In the genomic region with DNA sequence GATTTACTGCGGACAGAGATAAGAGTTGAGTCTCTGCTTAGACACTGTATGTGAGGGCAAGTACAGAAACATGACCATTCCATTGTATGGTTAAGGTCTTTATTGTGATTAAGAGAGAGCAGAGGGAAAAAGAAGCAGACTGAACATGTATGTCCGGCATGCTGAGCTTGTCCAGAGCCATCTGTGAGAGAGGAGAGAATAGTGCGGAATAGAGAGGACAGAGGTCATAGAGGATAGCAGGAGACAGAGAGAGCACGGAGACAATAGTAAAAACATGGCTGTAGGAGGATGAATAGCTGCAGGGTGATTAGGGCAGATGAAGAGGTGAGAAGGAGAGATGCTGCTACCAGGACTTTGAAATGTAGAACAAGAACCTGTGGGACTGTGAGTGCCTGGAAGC, we compare ENCODE assay signal across 11 mouse cellular contexts.
DNase-seq lines count a peak whose midpoint lies in the region; ATAC-seq lines count a peak whose summit lies in the region.
"Had no signal": no experiment of that assay in that cellular context is flagged by ENCODE, and none has a peak within 500 bp of the region (broad histone marks: within the 10 kb centered on the region; RNA-seq: fewer than 3 reads in every experiment).

No protein-coding gene starts in this region.

- H3K27me3 ChIP-seq in kidney, embryonic 14.5 days (ENCODE audit: control insufficient read depth, insufficient read depth, low read length) = no peaks in the 10 kb centered on the region
- H3K27me3 ChIP-seq in forebrain, embryonic 14.5 days (replicated peaks; ENCODE audit: control insufficient read depth, insufficient read depth, low read length) = no peaks in the 10 kb centered on the region
- H3K27me3 ChIP-seq in hindbrain, embryonic 12.5 days = no peaks in the 10 kb centered on the region
- H3K27me3 ChIP-seq in midbrain, embryonic 14.5 days (ENCODE audit: control insufficient read depth, insufficient read depth, low read length) = no peaks in the 10 kb centered on the region

- H3K4me2 ChIP-seq in kidney, embryonic 14.5 days (replicated peaks; ENCODE audit: low read depth, low read length) = peak overlapping the region; percentile 15; the same call in 1 of the 2 replicates
- H3K4me2 ChIP-seq in forebrain, embryonic 14.5 days (ENCODE audit: low read length) = no peak overlapping the region
- no peak overlapping the region for H3K4me2 ChIP-seq in hindbrain, embryonic 12.5 days (replicated peaks)
- no peak overlapping the region for H3K4me2 ChIP-seq in midbrain, embryonic 14.5 days (ENCODE audit: low read length)

- H3K27ac ChIP-seq in kidney, embryonic 14.5 days (ENCODE audit: low read depth, low read length) = peak overlapping the region; percentile 71
- no peak overlapping the region for H3K27ac ChIP-seq in forebrain, embryonic 14.5 days (ENCODE audit: low read depth, low read length)
- H3K27ac ChIP-seq in hindbrain, embryonic 12.5 days = peak overlapping the region; percentile 45
- H3K27ac ChIP-seq in midbrain, embryonic 14.5 days (replicated peaks; ENCODE audit: low read depth, low read length) = peak overlapping the region; percentile 64

- no peak overlapping the region for H3K4me3 ChIP-seq in kidney, embryonic 14.5 days (ENCODE audit: low read length)
- no peak overlapping the region for H3K4me3 ChIP-seq in forebrain, embryonic 14.5 days (ENCODE audit: low read depth, low read length)
- H3K4me3 ChIP-seq in hindbrain, embryonic 12.5 days = no peak overlapping the region
- no peak overlapping the region for H3K4me3 ChIP-seq in midbrain, embryonic 14.5 days (replicated peaks; ENCODE audit: low read depth, low read length)
- H3K4me3 ChIP-seq: myocyte had no signal

- no peaks in the 10 kb centered on the region for H3K9me3 ChIP-seq in kidney, embryonic 14.5 days (ENCODE audit: control insufficient read depth, low read length)
- H3K9me3 ChIP-seq in forebrain, embryonic 14.5 days (replicated peaks; ENCODE audit: control insufficient read depth, low read length) = no peaks in the 10 kb centered on the region
- no peaks in the 10 kb centered on the region for H3K9me3 ChIP-seq in hindbrain, embryonic 12.5 days (replicated peaks)
- no peaks in the 10 kb centered on the region for H3K9me3 ChIP-seq in midbrain, embryonic 14.5 days (ENCODE audit: control insufficient read depth, low read length)

- peak; percentile 25; the same call in 1 of the 2 replicates for ATAC-seq in kidney, embryonic 14.5 days (ENCODE audit: low FRiP score, low TSS enrichment)
- peak; percentile 13 for ATAC-seq in forebrain, embryonic 14.5 days
- peak; percentile 44 for ATAC-seq in hindbrain, embryonic 12.5 days (ENCODE audit: low FRiP score)
- ATAC-seq in midbrain, embryonic 14.5 days (ENCODE audit: low FRiP score, low TSS enrichment) = no peak

- H3K9ac ChIP-seq in kidney, embryonic 14.5 days (ENCODE audit: low read depth, low read length) = no peak overlapping the region
- H3K9ac ChIP-seq in forebrain, embryonic 14.5 days (ENCODE audit: low read length) = no peak overlapping the region
- H3K9ac ChIP-seq in hindbrain, embryonic 12.5 days = no peak overlapping the region
- H3K9ac ChIP-seq in midbrain, embryonic 14.5 days (replicated peaks; ENCODE audit: low read length) = no peak overlapping the region

- DNase-seq in kidney, postnatal 4 days = no peak
- DNase-seq in forebrain, embryonic 14.5 days (ENCODE audit: low spot score) = no peak
- DNase-seq in midbrain, embryonic 14.5 days = no peak
- no peak for DNase-seq in frontal cortex, postnatal 14 days (ENCODE audit: low spot score in 2 of 2)
- DNase-seq in layer of hippocampus, adult 9-11 months = no peak
- DNase-seq: gastrocnemius, postnatal 14 days; lung, postnatal 10 days; thymus, adult 18-20 months had no signal

- peaks cover 17% of the 10 kb centered on the region for H3K4me1 ChIP-seq in kidney, embryonic 14.5 days (ENCODE audit: control insufficient read depth, insufficient read depth, low read length)
- peaks cover 14% of the 10 kb centered on the region for H3K4me1 ChIP-seq in forebrain, embryonic 14.5 days (ENCODE audit: control insufficient read depth, insufficient read depth, low read length)
- peaks cover 13% of the 10 kb centered on the region for H3K4me1 ChIP-seq in hindbrain, embryonic 12.5 days
- H3K4me1 ChIP-seq in midbrain, embryonic 14.5 days (ENCODE audit: control insufficient read depth, insufficient read depth, low read length) = peaks cover 12% of the 10 kb centered on the region

- WGBS in kidney, embryonic 14.5 days = 14% methylated on average over 4 of the region's 4 CpGs
- whole genome bisulfite sequencing in forebrain, embryonic 14.5 days = 58% methylated on average over 4 of the region's 4 CpGs
- 42% methylated on average over 4 of the region's 4 CpGs for WGBS in hindbrain, embryonic 12.5 days
- WGBS in midbrain, embryonic 14.5 days = 60% methylated on average over 4 of the region's 4 CpGs

- no peaks in the 10 kb centered on the region for H3K36me3 ChIP-seq in kidney, embryonic 14.5 days (ENCODE audit: control insufficient read depth, insufficient read depth, low read length)
- no peaks in the 10 kb centered on the region for H3K36me3 ChIP-seq in forebrain, embryonic 14.5 days (ENCODE audit: control insufficient read depth, insufficient read depth, low read length)
- no peaks in the 10 kb centered on the region for H3K36me3 ChIP-seq in hindbrain, embryonic 12.5 days
- H3K36me3 ChIP-seq in midbrain, embryonic 14.5 days (ENCODE audit: control insufficient read depth, insufficient read depth, low read length) = no peaks in the 10 kb centered on the region
